Mouse (Mus musculus) spleen, postnatal 10 days (tissue): ENCODE results near the gene Lamtor3.
"Not testable (repeated sequence)": the region's sequence is repeated elsewhere in the genome, so short reads cannot be mapped to it uniquely, and the experiment has no call there.

Experiments
- DNase-seq, 2 experiments: peaks; one replicate each; pipeline ENCODE4 v3.0.0; 2021 to 2022; ENCODE audit warnings: low spot score in 2 of 2

Lamtor3 gene

DNA sequence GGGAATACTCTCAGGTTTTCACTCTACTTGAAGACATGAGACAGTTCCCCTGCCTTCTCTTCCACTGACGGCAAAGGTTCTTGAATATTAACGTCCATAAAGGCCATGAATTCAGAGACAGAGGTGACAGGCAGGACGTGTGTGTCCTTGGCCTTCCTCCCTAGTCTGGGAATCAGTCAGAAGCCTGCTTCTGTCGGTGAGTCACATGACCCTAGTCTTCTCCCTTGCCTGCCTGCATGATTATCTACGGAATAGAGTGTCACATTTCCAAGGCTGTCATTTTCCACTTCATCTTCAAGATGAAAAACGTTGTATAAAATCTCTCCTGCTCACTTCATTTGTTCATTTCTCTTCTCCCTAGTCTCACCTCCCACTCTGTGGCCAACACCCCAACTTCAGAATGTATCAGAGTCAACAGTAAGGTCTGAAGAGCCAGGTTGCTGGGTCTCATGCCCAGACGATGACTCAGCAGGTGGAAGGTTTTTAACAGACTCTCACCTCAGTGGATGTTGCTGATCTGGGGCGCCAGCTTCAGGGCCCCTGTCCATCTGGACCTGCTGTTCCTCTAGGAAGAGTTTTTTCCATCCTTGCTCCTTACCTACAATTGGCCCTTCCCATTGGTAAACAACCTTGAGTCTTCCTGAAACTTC is 43.6 kb downstream of the Lamtor3 start:
- DNase-seq: no peak

DNA sequence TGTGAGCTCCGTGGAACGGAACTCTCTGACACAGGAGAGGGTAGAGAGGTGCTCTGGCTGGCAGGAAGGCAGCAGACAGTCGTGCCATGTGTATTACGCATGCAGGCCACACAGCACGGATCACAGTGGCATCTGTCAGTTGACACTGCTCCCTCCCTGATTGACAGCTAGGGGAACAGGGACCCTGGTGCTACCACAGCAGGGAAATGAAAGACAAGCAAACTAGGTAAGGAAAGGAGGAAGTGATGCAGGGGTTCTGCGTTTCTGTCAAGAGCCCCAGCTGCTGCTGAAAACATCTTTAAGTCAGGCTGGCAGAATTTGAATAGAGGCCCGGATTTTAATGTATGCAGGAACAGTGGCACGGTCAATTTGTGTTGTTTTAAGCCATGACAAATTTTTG is 45.2 kb downstream of the Lamtor3 start:
- DNase-seq: no peak

- DNase-seq: not testable (repeated sequence)
Measured at GRCm38 (mm10) chr3:137964014-137964413, 45.7 kb downstream of the Lamtor3 start.

DNA sequence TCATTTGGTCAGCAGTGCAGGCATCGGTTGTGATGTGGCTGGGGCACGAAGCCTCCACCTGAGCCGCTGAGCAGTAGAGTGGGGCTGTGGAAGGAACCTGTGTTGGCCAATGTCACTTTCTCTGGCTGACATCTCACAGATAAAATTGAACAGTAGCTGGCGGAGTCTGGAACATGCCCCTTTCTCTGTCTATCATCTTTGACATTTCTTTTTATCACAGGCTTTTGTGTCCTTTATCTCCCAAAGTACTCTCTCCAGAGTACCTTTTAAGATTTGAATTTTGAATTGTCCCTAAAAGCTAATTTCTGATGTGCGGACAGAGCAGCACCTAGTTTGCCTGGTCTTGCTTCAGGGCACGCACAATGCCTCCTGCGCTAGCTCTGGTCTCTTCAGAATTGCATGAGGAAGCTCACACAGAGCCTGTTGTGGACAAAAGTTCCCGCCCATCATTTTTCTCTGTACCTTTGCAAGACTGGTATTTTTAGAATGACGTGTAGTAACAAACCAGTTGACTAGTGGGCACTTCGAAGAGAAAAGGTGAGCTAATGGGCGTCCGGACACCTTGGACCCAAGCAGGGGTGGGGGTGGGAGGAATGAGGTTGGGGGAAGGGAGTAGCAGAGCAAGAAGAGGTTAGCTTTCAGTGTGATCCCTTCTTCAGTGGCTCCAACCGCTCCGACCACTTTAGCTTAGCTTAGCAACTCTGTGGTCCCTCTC is 50.0 kb downstream of the Lamtor3 start:
- DNase-seq: peak in 1 of 2 experiments; percentile 41

GRCm38 (mm10) chr3:137968820-137969486 is 50.6 kb downstream of the Lamtor3 start:
- DNase-seq: peak in 1 of 2 experiments; percentile 45

- DNase-seq: peak in 1 of 2 experiments; percentile 73
Measured at GRCm38 (mm10) chr3:137969951-137970350, 51.6 kb downstream of the Lamtor3 start.

GRCm38 (mm10) chr3:137972224-137972623 is 53.9 kb downstream of the Lamtor3 start:
- peak; percentile 29 to 47 for DNase-seq

DNA sequence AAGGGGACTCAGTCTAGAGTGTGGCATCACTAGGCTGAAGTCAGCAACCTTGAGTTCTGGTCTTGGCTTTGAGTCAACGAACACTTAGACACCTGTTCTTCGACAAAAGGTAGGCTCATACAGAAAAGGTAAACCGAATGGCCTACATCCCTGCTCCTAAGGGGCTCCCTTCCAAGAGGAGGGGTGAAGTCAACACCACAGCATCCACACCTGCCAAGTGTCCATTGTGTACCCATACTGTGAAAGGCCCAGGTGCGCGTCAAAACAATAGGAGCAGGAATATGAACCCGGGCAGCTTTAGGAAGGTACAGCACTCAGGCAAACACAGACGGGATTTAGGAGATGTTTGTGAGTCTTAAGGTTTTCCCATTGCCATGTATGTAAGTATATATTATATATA is 54.7 kb downstream of the Lamtor3 start:
- no peak for DNase-seq

DNA sequence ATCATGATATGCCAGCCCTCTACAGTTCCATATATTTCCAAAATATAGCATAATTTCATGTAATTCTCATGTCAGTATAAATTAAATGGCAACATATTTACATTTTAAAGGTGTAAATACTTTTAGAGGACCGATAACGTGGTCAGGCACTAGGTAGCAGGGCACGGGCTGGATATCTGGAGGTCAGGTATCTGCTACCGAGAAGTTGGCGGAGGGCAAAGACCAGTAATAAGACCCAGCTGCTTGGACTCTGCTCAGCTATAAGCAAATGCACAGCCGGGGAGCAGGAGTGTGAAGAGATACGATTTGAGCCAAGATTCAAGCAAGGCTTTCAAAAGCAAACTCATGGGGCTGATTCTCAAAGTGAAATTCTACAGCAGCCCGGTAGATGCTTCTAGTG is 56.0 kb downstream of the Lamtor3 start:
- DNase-seq: no peak

GRCm38 (mm10) chr3:137975435-137975834 is 57.1 kb downstream of the Lamtor3 start:
- no peak for DNase-seq

DNA sequence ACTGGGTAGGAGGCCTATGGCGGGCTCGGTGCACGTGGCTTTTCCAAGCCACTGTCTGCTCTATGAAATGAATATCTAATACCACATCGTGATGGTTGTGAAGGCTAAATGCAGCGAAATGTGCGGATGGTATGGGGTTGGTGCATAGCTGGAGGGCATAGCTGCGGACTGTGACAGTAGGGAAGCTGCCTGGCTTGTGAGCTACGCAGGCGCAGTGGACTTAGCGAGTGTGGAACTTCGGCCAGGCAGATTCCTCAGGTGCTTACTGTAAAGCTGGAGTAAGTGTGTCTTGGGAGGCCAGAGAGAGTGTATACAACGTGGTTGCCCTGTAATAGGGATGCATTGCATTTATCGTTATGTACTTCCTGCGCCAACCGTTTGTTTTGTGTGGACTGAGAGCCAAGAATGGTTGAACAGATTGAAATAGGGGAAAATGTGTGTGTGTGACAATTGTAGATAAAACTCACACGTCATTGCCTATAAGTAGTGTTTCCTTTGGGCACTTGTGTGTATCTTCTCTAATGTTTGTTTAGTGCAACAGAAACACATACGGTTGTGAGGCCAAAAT is 57.6 kb downstream of the Lamtor3 start:
- no peak for DNase-seq

DNA sequence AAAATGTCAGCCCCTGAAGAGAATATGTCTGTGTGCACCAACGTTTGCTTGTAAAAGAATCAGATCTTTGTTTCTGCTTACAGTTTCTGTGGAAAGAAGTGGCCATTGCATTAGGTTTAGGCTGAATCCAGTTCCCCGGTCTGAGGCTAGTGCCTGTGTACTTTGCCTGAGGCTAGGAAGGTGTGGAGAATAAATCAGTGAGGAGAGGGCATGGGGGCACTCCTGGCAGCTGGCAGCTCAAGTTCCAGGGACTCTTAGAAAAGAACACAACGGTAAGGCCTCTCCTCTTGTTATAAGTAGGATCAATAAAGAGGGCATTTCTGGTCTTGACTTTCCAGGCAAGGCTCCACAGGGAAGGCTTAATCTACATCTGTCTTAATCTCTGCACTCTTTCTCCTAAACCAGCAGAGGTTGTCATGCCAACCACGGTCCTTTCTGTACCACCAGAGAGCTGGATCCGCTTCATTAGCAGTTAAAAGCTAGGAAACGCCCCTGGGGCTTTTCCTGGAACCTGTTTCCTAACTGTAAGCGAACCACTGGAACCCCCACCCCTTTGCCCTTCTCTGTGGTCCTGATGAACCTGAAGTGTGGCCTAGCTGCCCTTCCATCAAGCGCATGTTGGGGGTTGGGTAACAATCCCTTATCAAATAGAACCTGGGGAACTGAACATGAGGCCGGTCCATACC is 58.8 kb downstream of the Lamtor3 start:
- DNase-seq: no peak

GRCm38 (mm10) chr3:137977629-137978041 is 59.3 kb downstream of the Lamtor3 start:
- DNase-seq: peak in 1 of 2 experiments; percentile 20

GRCm38 (mm10) chr3:137978233-137978632 is 59.9 kb downstream of the Lamtor3 start:
- DNase-seq: no peak
